Mouse (Mus musculus) neural tube, embryonic 14.5 days (tissue): ENCODE results near the gene Ncor2. TPM values are rescaled to one million over a fixed set of nuclear protein-coding genes. Genes with fewer than 3 reads are reported as not detected.

Experiments
- ATAC-seq: fragments of 200-750 bp; cut with Nextera tagmentation; 2 replicates; pipeline ENCODE4 v1.8.0; 2017; ENCODE audit warnings: low read depth, mild to moderate bottlenecking, moderate TSS enrichment, moderate library complexity
- H3K27ac ChIP-seq: fragments of 300-500 bp; sonication (generic); 2 replicates; pipeline ENCODE4 v1.5.1; 2014; ENCODE audit warnings: low read depth, mild to moderate bottlenecking, control low read depth, low read length, moderate library complexity, mixed read lengths
- H3K27me3 ChIP-seq: fragments of 300-500 bp; sonication (generic); 2 replicates; pipeline ENCODE4 v1.6.1; 2014; ENCODE audit warnings: low read length; ENCODE audit not compliant: control insufficient read depth, insufficient read depth
- H3K36me3 ChIP-seq: fragments of 300-500 bp; sonication (generic); 2 replicates; pipeline ENCODE4 v1.6.1; 2014; ENCODE audit warnings: low read length, mixed read lengths; ENCODE audit not compliant: control insufficient read depth, insufficient read depth
- H3K4me1 ChIP-seq: fragments of 300-500 bp; sonication (generic); 2 replicates; pipeline ENCODE4 v1.6.1; 2014; ENCODE audit warnings: low read length; ENCODE audit not compliant: control insufficient read depth, insufficient read depth
- H3K4me2 ChIP-seq: fragments of 300-500 bp; sonication (generic); 2 replicates; pipeline ENCODE4 v1.6.1; 2014; ENCODE audit warnings: mild to moderate bottlenecking, low read depth, low read length, control low read depth
- H3K4me3 ChIP-seq: fragments of 300-500 bp; sonication (generic); 2 replicates; pipeline ENCODE4 v1.5.1; 2014; ENCODE audit warnings: low read depth, low read length, control low read depth, mixed read lengths
- H3K9ac ChIP-seq: fragments of 300-500 bp; sonication (generic); replicated peaks from 2 replicates; pipeline ENCODE4 v1.6.1; 2014; ENCODE audit warnings: low read depth, mild to moderate bottlenecking, control low read depth, low read length, mixed read lengths
- H3K9me3 ChIP-seq: fragments of 300-500 bp; sonication (generic); 2 replicates; pipeline ENCODE4 v1.6.1; 2016; ENCODE audit warnings: low read length; ENCODE audit not compliant: control insufficient read depth
- WGBS: fragments of 180-500 bp; shearing (Covaris S2); extraction: QIAGEN DNeasy Blood & Tissue Kit; methylation state at CpG from one replicate; pipeline ENCODE4 v1.1.7; 2014; 5-methylcytosine and 5-hydroxymethylcytosine counted together
- polyA plus RNA-seq: library from polyadenylated mRNA; unstranded; fragments of >200 nt; fragmentation: Nextera tagmentation; extraction: Ambion mirVana; gene quantifications from 2 replicates; pipeline ENCODE4 v1.2.1, GENCODE M21; 2014

Gene Ncor2
- polyA plus RNA-seq, 1 experiment from 2014 or later, result 32.8 TPM

DNA sequence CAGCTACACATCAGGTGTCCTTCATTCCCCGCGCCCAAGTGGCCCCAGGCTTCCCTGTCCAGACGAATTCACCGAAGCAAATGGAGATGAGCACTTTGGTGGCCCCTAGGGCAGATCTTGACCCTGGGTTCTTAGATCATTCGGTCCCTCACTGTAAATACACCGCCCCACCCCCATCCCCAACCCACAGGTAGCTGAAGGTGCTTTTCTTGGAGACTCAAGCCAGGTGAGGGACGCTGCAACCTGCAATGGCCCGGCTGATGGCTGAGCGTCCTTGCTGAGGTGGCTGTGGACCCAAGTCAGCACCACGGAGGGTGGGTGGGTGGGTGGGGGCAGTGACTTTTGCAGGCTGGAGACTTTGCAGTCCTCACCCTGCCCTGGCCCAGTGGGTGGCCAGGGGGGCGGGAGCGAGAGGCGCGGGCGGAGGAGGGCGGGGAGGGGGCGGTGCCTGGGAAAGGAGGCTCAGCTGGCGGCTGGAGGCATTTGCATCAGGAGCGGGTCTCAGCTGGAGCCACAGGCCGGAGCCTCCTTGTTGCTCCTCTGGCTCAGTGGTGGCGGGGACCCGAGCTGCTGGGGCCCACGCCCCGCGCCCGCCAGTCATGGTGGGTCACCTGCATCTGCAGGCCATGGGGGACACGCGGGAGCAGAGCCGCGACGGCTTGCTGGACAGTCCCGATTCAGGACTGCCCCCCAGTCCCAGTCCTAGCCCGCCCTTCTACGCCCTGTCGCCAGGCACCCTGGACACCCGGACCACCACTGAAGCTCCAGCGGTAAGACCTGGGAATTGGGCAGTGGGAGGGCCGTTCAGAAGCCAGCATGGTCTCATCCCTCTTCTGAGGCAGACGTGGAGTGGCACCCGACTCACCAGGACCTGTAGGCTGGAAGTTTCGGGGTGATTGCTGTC is 175.8 kb downstream of the Ncor2 start, which contains the start of gene Rflna:
Rflna (plus strand) TSS at position 253 of the 904 bp plus-strand sequence.
- no peaks in the 10 kb centered on the region for H3K9me3 ChIP-seq
- H3K4me1 ChIP-seq, result peaks cover 14% of the 10 kb centered on the region; the same call in 1 of the 2 replicates
- H3K4me2 ChIP-seq, result peak within 1 kb of the TSS; percentile 48
- H3K27me3 ChIP-seq, result no peaks in the 10 kb centered on the region
- 2% methylated on average over 41 of the region's 41 CpGs for WGBS
- H3K4me3 ChIP-seq, result peak within 1 kb of the TSS; percentile 33
- H3K27ac ChIP-seq, result no peak within 1 kb of the TSS
- H3K36me3 ChIP-seq, result no peaks in the 10 kb centered on the region
- peak; percentile 60 for ATAC-seq
- peak within 1 kb of the TSS; percentile 54 for H3K9ac ChIP-seq

DNA sequence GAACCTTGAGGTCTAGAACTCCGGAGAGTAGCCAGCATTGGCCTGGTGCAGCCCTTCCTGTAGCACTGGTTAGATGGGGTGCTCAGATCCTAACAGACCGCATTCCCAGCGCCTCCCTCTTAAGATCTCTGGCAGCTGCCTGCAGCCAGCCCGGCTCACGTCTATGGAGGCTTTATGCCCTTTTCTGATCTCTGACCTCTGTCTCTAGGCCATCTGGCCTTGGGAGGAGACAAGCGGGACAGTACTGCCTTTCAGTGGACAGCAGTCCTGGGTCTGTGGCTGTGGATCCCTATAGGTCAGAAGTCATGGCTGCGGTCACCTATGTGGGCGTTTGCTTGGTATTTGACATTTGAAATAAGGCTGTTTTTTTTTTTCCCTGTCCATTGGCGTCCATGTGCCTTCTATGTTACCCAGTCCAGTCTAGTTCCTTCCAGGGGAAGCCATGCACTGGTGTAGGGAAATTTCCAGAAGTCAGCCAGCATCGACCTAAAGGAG is 178.2 kb downstream of the Ncor2 start:
- Histone ChIP-seq H3K4me1 (peaks cover 8% of the 10 kb centered on the region; the same call in 1 of the 2 replicates), H3K4me2 (no peak overlapping the region), H3K9me3 (no peaks in the 10 kb centered on the region), H3K9ac (no peak overlapping the region), H3K36me3 (no peaks in the 10 kb centered on the region), H3K27me3 (no peaks in the 10 kb centered on the region), H3K27ac (no peak overlapping the region), H3K4me3 (no peak overlapping the region)
- WGBS, result 60% methylated on average over 10 of the region's 10 CpGs
- no peak for ATAC-seq

- no peaks in the 10 kb centered on the region for H3K9me3 ChIP-seq
- no peak overlapping the region for H3K4me3 ChIP-seq
- H3K9ac ChIP-seq, result no peak overlapping the region
- no peak overlapping the region for H3K4me2 ChIP-seq
- H3K27me3 ChIP-seq, result no peaks in the 10 kb centered on the region
- no peak for ATAC-seq
- 78% methylated on average over 4 of the region's 4 CpGs for WGBS
- no peak overlapping the region for H3K27ac ChIP-seq
- no peaks in the 10 kb centered on the region for H3K36me3 ChIP-seq
- H3K4me1 ChIP-seq, result no peaks in the 10 kb centered on the region; the same call in 1 of the 2 replicates
Measured at GRCm38 (mm10) chr5:124997913-124998312, 181.1 kb downstream of the Ncor2 start.

DNA sequence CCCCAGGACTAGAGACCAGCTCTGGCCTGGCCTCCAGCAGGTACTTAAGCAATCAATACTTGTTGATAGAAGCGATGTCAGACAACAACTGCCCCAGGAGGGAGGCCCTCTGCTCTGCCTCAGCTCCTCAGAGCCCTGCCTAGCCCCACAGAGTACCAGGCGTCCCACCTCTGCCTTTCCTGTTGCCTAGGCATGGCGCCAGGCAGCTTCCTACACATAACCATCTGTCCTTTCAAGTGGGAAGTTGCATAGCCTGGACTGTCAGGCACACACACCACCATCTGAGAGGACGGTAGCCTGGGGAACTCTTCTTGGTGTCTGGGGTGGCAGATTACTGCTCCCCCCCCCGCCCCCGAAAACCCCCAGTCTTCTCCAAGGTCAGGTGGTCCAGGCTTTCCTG is 182.2 kb downstream of the Ncor2 start:
- 72% methylated on average over 6 of the region's 6 CpGs for whole genome bisulfite sequencing
- H3K27me3 ChIP-seq, result no peaks in the 10 kb centered on the region
- no peak for ATAC-seq
- H3K36me3 ChIP-seq, result no peaks in the 10 kb centered on the region
- no peak overlapping the region for H3K4me3 ChIP-seq
- H3K9ac ChIP-seq, result no peak overlapping the region
- no peaks in the 10 kb centered on the region for H3K9me3 ChIP-seq
- no peak overlapping the region for H3K27ac ChIP-seq
- H3K4me1 ChIP-seq, result no peaks in the 10 kb centered on the region
- H3K4me2 ChIP-seq, result no peak overlapping the region

GRCm38 (mm10) chr5:124992891-124993290 is 186.1 kb downstream of the Ncor2 start:
- WGBS, result 74% methylated on average over 11 of the region's 11 CpGs
- Histone ChIP-seq H3K4me1 (no peaks in the 10 kb centered on the region), H3K9me3 (no peaks in the 10 kb centered on the region), H3K27me3 (no peaks in the 10 kb centered on the region), H3K4me2 (no peak overlapping the region), H3K36me3 (no peaks in the 10 kb centered on the region), H3K4me3 (no peak overlapping the region), H3K9ac (no peak overlapping the region), H3K27ac (no peak overlapping the region)
- ATAC-seq, result no peak

DNA sequence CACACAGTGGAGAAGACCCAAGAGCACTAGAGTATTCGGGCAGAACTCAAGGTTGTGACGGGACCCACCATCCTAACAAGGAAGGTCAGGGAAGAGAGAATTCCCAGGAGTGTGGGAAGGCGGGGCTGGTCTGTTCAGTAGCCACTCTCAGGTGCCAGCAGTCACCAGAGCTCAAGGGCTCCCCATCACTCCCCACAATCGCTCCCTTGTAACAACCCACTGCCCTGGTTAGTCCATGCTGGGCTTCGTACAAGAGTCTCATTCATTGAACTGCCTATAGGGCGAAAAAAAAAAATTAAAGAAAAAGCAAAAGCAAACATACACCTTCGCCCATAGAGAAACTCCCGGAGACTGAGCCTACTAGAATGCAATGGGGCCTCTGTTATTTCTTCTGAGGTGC is 186.7 kb downstream of the Ncor2 start:
- H3K4me2 ChIP-seq, result no peak overlapping the region
- H3K36me3 ChIP-seq, result no peaks in the 10 kb centered on the region
- H3K27ac ChIP-seq, result no peak overlapping the region
- no peak for ATAC-seq
- no peaks in the 10 kb centered on the region for H3K27me3 ChIP-seq
- no peak overlapping the region for H3K9ac ChIP-seq
- H3K4me3 ChIP-seq, result no peak overlapping the region
- H3K9me3 ChIP-seq, result no peaks in the 10 kb centered on the region
- H3K4me1 ChIP-seq, result no peaks in the 10 kb centered on the region
- 85% methylated on average over 8 of the region's 8 CpGs for WGBS

DNA sequence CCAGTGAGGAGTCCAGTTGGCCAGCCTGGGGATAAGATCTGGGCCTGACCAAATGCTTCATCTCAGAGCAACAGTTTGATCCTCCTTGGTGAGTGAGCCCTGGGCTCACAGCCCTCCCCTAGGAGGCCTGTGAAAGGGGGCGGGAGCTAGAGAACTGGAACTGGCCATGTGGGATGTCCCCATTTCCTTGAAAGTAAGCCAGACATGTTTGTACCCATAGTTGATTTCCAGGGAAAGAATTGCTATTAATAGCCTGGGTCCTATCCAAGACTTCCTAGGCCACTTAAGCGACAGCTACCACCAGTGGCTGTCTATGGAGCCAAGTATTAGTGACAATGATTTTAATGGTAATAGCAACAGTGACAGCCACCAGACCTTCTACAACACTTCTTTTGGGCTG is 189.3 kb downstream of the Ncor2 start:
- no peaks in the 10 kb centered on the region for H3K4me1 ChIP-seq
- H3K27ac ChIP-seq, result no peak overlapping the region
- H3K4me2 ChIP-seq, result no peak overlapping the region
- 97% methylated on average over 2 of the region's 2 CpGs for WGBS
- no peak overlapping the region for H3K4me3 ChIP-seq
- no peak for ATAC-seq
- H3K36me3 ChIP-seq, result no peaks in the 10 kb centered on the region
- H3K9me3 ChIP-seq, result no peaks in the 10 kb centered on the region
- no peaks in the 10 kb centered on the region for H3K27me3 ChIP-seq
- no peak overlapping the region for H3K9ac ChIP-seq

DNA sequence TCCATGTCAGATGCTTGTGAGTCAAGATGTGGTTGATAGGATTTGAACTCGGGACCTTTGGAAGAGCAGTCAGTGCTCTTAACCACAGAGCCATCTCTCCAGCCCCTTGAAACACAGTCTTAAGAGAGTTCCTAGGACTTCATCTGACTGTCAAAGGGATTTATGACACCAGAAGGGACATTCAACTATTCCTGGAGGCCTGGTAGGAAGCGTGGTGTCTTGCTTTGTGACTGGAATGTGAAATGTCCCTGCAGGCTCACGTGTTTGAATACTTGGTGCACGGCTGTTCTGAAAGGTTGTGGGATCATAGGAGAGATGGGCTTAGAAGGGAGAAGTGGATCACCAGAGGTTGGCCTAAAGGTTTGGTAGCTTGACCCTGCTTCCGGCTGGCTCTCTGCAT is 192.4 kb downstream of the Ncor2 start:
- no peak overlapping the region for H3K4me3 ChIP-seq
- no peaks in the 10 kb centered on the region for H3K4me1 ChIP-seq
- no peak overlapping the region for H3K9ac ChIP-seq
- H3K4me2 ChIP-seq, result no peak overlapping the region
- no peaks in the 10 kb centered on the region for H3K9me3 ChIP-seq
- WGBS, result 71% methylated on average over 5 of the region's 5 CpGs
- H3K36me3 ChIP-seq, result no peaks in the 10 kb centered on the region
- no peak overlapping the region for H3K27ac ChIP-seq
- H3K27me3 ChIP-seq, result no peaks in the 10 kb centered on the region
- no peak for ATAC-seq

- Histone ChIP-seq H3K4me3 (no peak overlapping the region), H3K4me1 (no peaks in the 10 kb centered on the region), H3K9me3 (no peaks in the 10 kb centered on the region), H3K27me3 (no peaks in the 10 kb centered on the region), H3K27ac (no peak overlapping the region), H3K4me2 (no peak overlapping the region), H3K36me3 (no peaks in the 10 kb centered on the region), H3K9ac (no peak overlapping the region)
- WGBS, result 89% methylated on average over 5 of the region's 5 CpGs
- ATAC-seq, result no peak
Measured at GRCm38 (mm10) chr5:124986222-124986621, 192.8 kb downstream of the Ncor2 start.
